Mouse (Mus musculus): ENCODE measurements around the gene Cacna2d3.

GRCm38 (mm10) chr14:29592896-29593295 is 128.8 kb downstream of the Cacna2d3 start:
- no peak for TF ChIP-seq POLR2A (IDR thresholded peaks at IDR 0.05; ENCODE audit: control insufficient read depth, low read depth, low read length)
- no peak for TF ChIP-seq CTCF (IDR thresholded peaks at IDR 0.05; ENCODE audit: control insufficient read depth, insufficient read depth, insufficient replicate concordance, low read depth, low read length)

Measured in testis, adult 2 months (tissue).